Mouse (Mus musculus): Measurements from ENCODE around the gene Slc2a8. TPM values are rescaled to one million over a fixed set of nuclear protein-coding genes. Genes with fewer than 3 reads are reported as not detected.
"Not testable (repeated sequence)": the region's sequence is repeated elsewhere in the genome, so short reads cannot be mapped to it uniquely, and the experiment has no call there.

The Slc2a8 gene
- total and polyA plus RNA-seq, 2 experiments from 2014 or later: 24.6 to 26.9 TPM

DNA sequence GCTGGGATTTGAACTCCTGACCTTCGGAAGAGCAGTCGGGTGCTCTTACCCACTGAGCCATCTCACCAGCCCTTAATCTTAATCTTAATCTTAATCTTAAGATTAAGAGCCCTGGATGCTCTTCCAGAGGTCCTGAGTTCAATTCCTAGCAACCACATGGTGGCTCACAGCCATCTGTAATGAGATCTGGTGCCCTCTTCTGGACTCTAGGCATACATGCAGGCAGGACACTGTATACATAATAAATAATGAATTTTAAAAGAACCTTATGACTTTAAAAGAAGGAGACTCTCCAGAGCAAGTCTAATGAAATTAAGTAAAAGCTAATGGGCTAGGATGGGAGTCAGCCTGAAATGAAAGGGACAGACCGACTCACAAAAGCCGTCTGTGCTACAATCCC is 27.2 kb upstream of the Slc2a8 start:
- peak; percentile 35 for TF ChIP-seq CTCF (IDR thresholded peaks at IDR 0.05; ENCODE audit: low read depth)
- H3K4me2 ChIP-seq (ENCODE audit: low read depth); H3K27ac ChIP-seq (ENCODE audit: low read depth, low read length); ATAC-seq; H3K4me1 ChIP-seq (ENCODE audit: insufficient read depth); H3K27me3 ChIP-seq (ENCODE audit: insufficient read depth, low read length); H3K9ac ChIP-seq; H3K9me3 ChIP-seq (ENCODE audit: low read length); H3K4me3 ChIP-seq (ENCODE audit: low read depth, low read length); DNase-seq: not testable (repeated sequence)
- WGBS: 87% methylated on average over 4 of the region's 4 CpGs
- H3K36me3 ChIP-seq (ENCODE audit: insufficient read depth): peaks cover 30% of the 10 kb centered on the region

DNA sequence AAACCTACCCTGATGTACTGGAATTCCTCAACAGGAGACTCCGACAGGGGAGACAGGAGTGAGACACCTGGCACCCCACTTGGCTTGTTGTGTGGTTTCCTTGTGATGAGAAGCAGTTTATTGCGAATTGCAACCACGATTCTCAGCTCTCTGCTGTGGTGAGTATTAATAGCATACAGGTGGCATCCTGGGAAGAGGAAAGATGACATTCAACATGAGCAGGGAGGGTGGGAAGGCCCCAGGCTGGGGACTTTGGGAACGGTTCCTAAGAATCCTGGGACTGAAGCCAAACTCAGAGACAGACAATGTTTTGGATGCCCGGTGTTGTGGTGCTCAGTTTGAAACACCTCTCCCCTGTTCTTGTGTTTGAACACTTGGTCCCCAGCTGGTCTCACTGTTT is 23.2 kb upstream of the Slc2a8 start:
- WGBS: 54% methylated on average over 5 of the region's 5 CpGs
- peak; percentile 22 for DNase-seq
- Histone ChIP-seq H3K4me2 (ENCODE audit: low read depth) (no peak overlapping the region), H3K9me3 (ENCODE audit: low read length) (no peaks in the 10 kb centered on the region), H3K27ac (ENCODE audit: low read depth, low read length) (no peak overlapping the region), H3K9ac (no peak overlapping the region), H3K36me3 (ENCODE audit: insufficient read depth) (peaks cover 47% of the 10 kb centered on the region), H3K4me3 (ENCODE audit: low read depth, low read length) (no peak overlapping the region), H3K27me3 (ENCODE audit: insufficient read depth, low read length) (no peaks in the 10 kb centered on the region), H3K4me1 (ENCODE audit: insufficient read depth) (no peaks in the 10 kb centered on the region)
- no peak for TF ChIP-seq CTCF (IDR thresholded peaks at IDR 0.05; ENCODE audit: low read depth)
- no peak for ATAC-seq

DNA sequence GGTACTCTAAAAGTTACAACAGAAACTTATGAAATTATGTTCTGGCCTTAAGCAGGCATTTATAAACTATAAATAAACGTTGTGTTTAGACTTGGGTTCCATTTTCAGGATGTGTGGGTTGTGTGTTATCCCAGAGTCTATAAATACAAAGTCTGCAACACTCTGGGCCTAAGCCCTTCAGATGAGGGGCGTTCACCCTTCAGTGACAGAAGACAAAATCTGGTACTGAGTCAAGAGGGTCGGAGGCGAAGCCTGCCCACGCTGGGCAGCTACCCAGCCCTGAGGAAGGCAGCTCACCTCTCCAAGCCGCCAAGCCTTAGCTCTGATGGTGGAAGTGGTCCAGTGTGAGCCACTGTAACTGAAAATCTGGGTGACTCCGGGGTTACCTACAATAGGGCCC is 20.3 kb upstream of the Slc2a8 start:
- no peaks in the 10 kb centered on the region for H3K9me3 ChIP-seq (ENCODE audit: low read length)
- DNase-seq (no peak), ATAC-seq (no peak)
- H3K4me2 ChIP-seq (ENCODE audit: low read depth): no peak overlapping the region
- H3K4me1 ChIP-seq (ENCODE audit: insufficient read depth): no peaks in the 10 kb centered on the region
- no peak overlapping the region for H3K9ac ChIP-seq
- H3K36me3 ChIP-seq (ENCODE audit: insufficient read depth): peaks cover 52% of the 10 kb centered on the region
- no peak overlapping the region for H3K4me3 ChIP-seq (ENCODE audit: low read depth, low read length)
- H3K27me3 ChIP-seq (ENCODE audit: insufficient read depth, low read length): no peaks in the 10 kb centered on the region
- WGBS: 85% methylated on average over 7 of the region's 7 CpGs
- no peak for TF ChIP-seq CTCF (IDR thresholded peaks at IDR 0.05; ENCODE audit: low read depth)
- no peak overlapping the region for H3K27ac ChIP-seq (ENCODE audit: low read depth, low read length)

DNA sequence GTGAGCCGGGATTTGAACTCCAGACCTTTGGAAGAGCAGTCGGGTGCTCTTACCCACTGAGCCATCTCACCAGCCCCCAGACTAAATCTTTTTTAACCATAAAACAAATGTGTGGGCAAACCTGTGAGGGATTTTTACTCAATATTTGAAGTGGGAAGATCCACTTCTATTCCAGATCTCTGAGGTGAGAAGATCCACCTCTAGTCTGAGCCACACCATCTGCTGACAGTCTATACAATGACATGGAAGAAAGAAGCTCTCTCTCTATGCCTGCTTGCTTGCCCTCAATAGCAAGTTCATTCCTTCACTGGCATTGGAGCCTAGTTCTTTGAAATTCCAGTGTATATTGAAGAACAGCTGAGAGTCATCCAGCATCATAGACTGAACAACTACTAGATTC is 17.9 kb upstream of the Slc2a8 start:
- no peak for TF ChIP-seq CTCF (IDR thresholded peaks at IDR 0.05; ENCODE audit: low read depth)
- Histone ChIP-seq H3K4me2 (ENCODE audit: low read depth) (no peak overlapping the region), H3K4me3 (ENCODE audit: low read depth, low read length) (no peak overlapping the region), H3K9me3 (ENCODE audit: low read length) (no peaks in the 10 kb centered on the region), H3K36me3 (ENCODE audit: insufficient read depth) (peaks cover 40% of the 10 kb centered on the region), H3K27ac (ENCODE audit: low read depth, low read length) (no peak overlapping the region), H3K27me3 (ENCODE audit: insufficient read depth, low read length) (no peaks in the 10 kb centered on the region), H3K4me1 (ENCODE audit: insufficient read depth) (no peaks in the 10 kb centered on the region), H3K9ac (no peak overlapping the region)
- DNase-seq (no peak), ATAC-seq (no peak)
- WGBS: 88% methylated on average over 2 of the region's 2 CpGs

DNA sequence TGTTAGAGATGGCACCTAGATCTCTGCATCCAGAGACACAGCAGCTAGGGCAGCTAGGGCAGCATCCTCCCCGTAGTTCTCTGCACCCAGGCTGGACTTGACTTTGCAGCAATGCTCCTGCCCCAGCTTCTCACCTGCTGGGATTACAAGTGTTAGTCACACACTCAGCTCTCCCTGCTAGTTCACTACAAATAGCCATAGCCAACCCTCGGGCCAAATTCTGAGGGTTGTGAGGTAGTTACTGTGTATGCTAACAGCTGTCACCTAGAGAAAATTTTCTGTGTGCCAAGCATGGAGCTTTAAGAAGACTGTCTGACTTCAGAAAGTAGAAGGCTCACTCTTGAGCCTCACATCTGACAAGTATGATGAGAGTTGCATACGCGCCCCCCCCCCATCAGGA is 15.9 kb upstream of the Slc2a8 start:
- 80% methylated on average over 4 of the region's 4 CpGs for WGBS
- H3K9me3 ChIP-seq (ENCODE audit: low read length): no peaks in the 10 kb centered on the region
- H3K27ac ChIP-seq (ENCODE audit: low read depth, low read length): no peak overlapping the region
- H3K4me2 ChIP-seq (ENCODE audit: low read depth): no peak overlapping the region
- no peak for TF ChIP-seq CTCF (IDR thresholded peaks at IDR 0.05; ENCODE audit: low read depth)
- H3K9ac ChIP-seq: no peak overlapping the region
- ATAC-seq (no peak), DNase-seq (no peak)
- no peaks in the 10 kb centered on the region for H3K4me1 ChIP-seq (ENCODE audit: insufficient read depth)
- H3K36me3 ChIP-seq (ENCODE audit: insufficient read depth): peaks cover 23% of the 10 kb centered on the region
- no peak overlapping the region for H3K4me3 ChIP-seq (ENCODE audit: low read depth, low read length)
- H3K27me3 ChIP-seq (ENCODE audit: insufficient read depth, low read length): no peaks in the 10 kb centered on the region

DNA sequence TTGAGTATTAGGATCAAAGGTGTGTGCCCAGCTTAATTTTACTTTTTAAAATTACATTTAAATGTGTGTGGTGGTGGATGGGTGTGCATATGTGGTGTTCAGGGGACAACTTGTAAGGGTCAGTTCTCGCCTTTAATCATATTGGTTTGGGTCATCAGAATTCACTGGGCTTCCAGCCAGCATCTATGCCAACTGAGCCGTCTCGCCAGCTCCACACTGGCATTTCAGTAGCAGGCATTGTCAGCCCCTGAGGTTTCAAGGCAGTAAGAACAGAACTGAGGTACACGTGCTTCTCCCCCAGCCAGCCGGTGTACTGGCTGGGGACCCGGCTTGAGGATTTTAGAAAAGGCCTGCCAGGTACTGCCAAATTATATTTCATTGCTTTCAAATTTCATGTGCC is 15.2 kb upstream of the Slc2a8 start:
- WGBS: 37% methylated on average over 6 of the region's 6 CpGs
- Histone ChIP-seq H3K4me3 (ENCODE audit: low read depth, low read length) (no peak overlapping the region), H3K36me3 (ENCODE audit: insufficient read depth) (peaks cover 18% of the 10 kb centered on the region), H3K9me3 (ENCODE audit: low read length) (no peaks in the 10 kb centered on the region), H3K27me3 (ENCODE audit: insufficient read depth, low read length) (no peaks in the 10 kb centered on the region), H3K27ac (ENCODE audit: low read depth, low read length) (no peak overlapping the region), H3K4me1 (ENCODE audit: insufficient read depth) (no peaks in the 10 kb centered on the region), H3K4me2 (ENCODE audit: low read depth) (no peak overlapping the region), H3K9ac (no peak overlapping the region)
- no peak for DNase-seq
- ATAC-seq: no peak
- TF ChIP-seq CTCF (IDR thresholded peaks at IDR 0.05; ENCODE audit: low read depth): no peak

DNA sequence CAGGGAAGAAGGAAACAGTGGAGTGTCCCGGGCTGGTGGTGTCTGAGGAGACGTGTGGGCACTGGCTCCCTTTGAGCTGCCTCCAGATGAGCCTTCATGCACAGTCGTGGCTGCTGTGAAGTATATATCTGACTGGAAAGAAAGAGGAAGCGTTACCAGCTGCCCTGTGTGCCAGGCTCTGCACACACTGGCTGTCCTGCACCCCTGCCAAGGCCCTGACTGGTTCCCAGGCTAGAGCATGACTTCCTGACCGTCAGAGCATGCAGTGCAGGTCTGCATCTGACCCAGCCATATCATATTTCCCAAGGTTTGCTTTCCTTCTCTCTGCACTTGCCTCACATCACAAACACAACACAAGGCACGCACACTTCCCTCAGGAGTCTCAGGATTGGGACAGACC is 10.2 kb upstream of the Slc2a8 start:
- no peak overlapping the region for H3K27ac ChIP-seq (ENCODE audit: low read depth, low read length)
- no peak overlapping the region for H3K4me3 ChIP-seq (ENCODE audit: low read depth, low read length)
- H3K9me3 ChIP-seq (ENCODE audit: low read length): no peaks in the 10 kb centered on the region
- no peaks in the 10 kb centered on the region for H3K4me1 ChIP-seq (ENCODE audit: insufficient read depth)
- 75% methylated on average over 6 of the region's 6 CpGs for WGBS
- H3K27me3 ChIP-seq (ENCODE audit: insufficient read depth, low read length): no peaks in the 10 kb centered on the region
- peaks cover 25% of the 10 kb centered on the region for H3K36me3 ChIP-seq (ENCODE audit: insufficient read depth)
- no peak for ATAC-seq
- no peak overlapping the region for H3K4me2 ChIP-seq (ENCODE audit: low read depth)
- DNase-seq: no peak
- TF ChIP-seq CTCF (IDR thresholded peaks at IDR 0.05; ENCODE audit: low read depth): no peak
- no peak overlapping the region for H3K9ac ChIP-seq
